Mouse (Mus musculus): ENCODE measurements at regions not wholly inside any gene's neighbourhood (a gene's known extent, or its start where the extent isn't known, plus 50 kb on each side); places are given as distances from the start of the nearest gene placed in this dataset.
A peak's percentile ranks its signal among the peaks of the same experiment; 100 is the strongest.

DNA sequence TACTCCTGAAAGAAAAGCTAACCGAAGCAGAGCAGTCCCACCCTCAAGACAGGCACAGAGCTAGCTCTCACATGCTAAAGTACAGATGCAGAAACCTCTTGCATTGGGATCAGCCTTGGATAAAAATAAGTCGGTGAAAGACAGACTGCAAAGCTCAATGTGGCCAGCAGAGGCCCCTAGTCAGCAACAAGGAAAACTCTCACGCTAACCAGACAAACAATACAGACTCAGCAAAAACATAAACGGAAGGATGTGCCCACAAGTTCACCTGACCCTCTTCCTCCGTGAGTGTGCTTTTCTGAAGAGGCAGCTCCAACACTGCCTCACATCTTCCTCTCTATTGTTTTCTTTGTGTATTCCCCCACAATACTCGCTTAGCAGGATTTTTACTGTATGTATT lies 77.8 kb downstream of the Rpia start:
- ATAC-seq (ENCODE audit: poor library complexity, severe bottlenecking) = peak; percentile 92

GRCm38 (mm10) chr6:70713665-70714064 lies 78.4 kb downstream of the Rpia start:
- ATAC-seq (ENCODE audit: poor library complexity, severe bottlenecking) = no peak

- ATAC-seq (ENCODE audit: poor library complexity, severe bottlenecking) = peak; percentile 44; the same call in 1 of the 2 replicates
Observed at GRCm38 (mm10) chr6:70713118-70713517, 78.9 kb downstream of the Rpia start.

DNA sequence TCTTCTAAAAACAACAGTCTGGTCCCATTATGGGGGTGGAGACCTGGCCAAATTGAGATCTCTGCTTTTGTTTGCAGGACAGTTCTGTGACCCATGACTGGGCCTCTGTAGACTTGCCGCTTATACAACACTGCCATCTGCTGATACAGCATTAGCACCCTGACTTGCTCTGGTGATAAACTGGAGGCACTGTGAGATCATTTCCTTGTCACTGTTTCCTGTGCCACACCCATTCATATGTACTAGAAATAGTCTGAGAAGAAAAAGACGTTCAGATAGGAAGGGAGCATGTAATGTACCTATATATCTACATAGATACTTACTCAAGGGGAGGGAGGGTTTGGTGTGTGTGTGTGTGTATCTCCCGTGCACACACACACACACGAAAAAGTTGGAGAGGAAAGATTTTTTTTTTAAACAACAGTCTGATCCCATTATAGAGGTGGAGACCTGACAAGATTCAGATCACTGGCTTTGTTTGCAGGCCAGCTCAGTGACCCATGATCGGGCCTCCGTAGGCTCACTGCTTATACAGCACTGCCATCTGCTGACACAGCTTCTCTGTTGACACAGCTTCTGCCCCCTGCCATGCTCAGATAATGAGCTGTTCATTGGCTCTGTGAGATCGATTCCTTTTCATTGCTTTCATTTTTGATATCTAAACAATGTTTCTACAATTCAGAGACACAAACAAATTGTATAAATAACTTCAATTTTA lies 82.5 kb downstream of the Rpia start:
- peak; percentile 72 for ATAC-seq (ENCODE audit: poor library complexity, severe bottlenecking)

- ATAC-seq (ENCODE audit: poor library complexity, severe bottlenecking) = no peak
Observed at GRCm38 (mm10) chr6:70695596-70695995, 96.4 kb downstream of the Rpia start.

Data from megakaryocyte, adult 5-6 weeks (primary cell).